Mouse (Mus musculus) colon, adult 2 months (tissue): Measurements from ENCODE around the gene Zfp933. TPM values are rescaled to one million over a fixed set of nuclear protein-coding genes. Genes with fewer than 3 reads are reported as not detected.

Experiments
- polyA plus RNA-seq: library from polyadenylated mRNA; depleted of rRNA; stranded (reverse); fragments of >200 nt; gene quantifications from 2 replicates; pipeline ENCODE4 v1.2.3, GENCODE M21; 2012; rRNA removed

Zfp933 gene
- 0.34 and 0.35 TPM in 2 replicates for polyA plus RNA-seq

GRCm38 (mm10) chr4:147847614-147848583 is at the start of gene Zfp933:
TSS of gene Zfp933 (minus strand) at chr4:147848366.

GRCm38 (mm10) chr4:147868450-147869031 is 20.4 kb upstream of the Zfp933 start, which contains the start of the genes Miip and Fv1:
TSS of gene Miip (minus strand) at chr4:147868816.
TSS of gene Fv1 (plus strand) at chr4:147868979.

GRCm38 (mm10) chr4:147809292-147809965 is 38.7 kb downstream of the Zfp933 start, which contains the start of gene Zfp984:
TSS of gene Zfp984 (minus strand) at chr4:147809788.

Other genes starting within 250 kb of the Zfp933 start
- gene Zfp979, start 205.9 kb downstream of the Zfp933 start, polyA plus RNA-seq = not detected in 2 replicates
- gene Zfp534, start 145.8 kb downstream of the Zfp933 start, polyA plus RNA-seq = not detected in 2 replicates
- gene Zfp984, start 38.6 kb downstream of the Zfp933 start, polyA plus RNA-seq = 0.12 TPM in 2 replicates
- 59.8 and 88.8 TPM in 2 replicates for gene Miip, start 20.4 kb upstream of the Zfp933 start, polyA plus RNA-seq
- gene Fv1, start 20.6 kb upstream of the Zfp933 start, polyA plus RNA-seq = 0.47 and 0.83 TPM in 2 replicates
- 51.7 and 58.1 TPM in 2 replicates for gene Mfn2, start 56.3 kb upstream of the Zfp933 start, polyA plus RNA-seq
- gene Plod1, start 88.4 kb upstream of the Zfp933 start, polyA plus RNA-seq = 28.2 and 36.6 TPM in 2 replicates
- gene 2510039O18Rik, start 92.5 kb upstream of the Zfp933 start, polyA plus RNA-seq = 200 and 218 TPM in 2 replicates
- not detected in 2 replicates for gene Nppb, start 137.4 kb upstream of the Zfp933 start, polyA plus RNA-seq
- gene Nppa, start 152.4 kb upstream of the Zfp933 start, polyA plus RNA-seq = not detected in 2 replicates
- gene Clcn6, start 190.5 kb upstream of the Zfp933 start, polyA plus RNA-seq = 3.9 and 4.8 TPM in 2 replicates
- 21.1 and 24.5 TPM in 2 replicates for gene Mthfr, start 190.7 kb upstream of the Zfp933 start, polyA plus RNA-seq
- gene Agtrap, start 239.7 kb upstream of the Zfp933 start, polyA plus RNA-seq = 35.6 and 37.8 TPM in 2 replicates